Mouse (Mus musculus): ENCODE measurements around the gene Izumo4.
A peak's percentile ranks its signal among the peaks of the same experiment; 100 is the strongest.

GRCm38 (mm10) chr10:80656130-80656862, 45.7 kb upstream of the Izumo4 start:
- TF ChIP-seq NELFE (IDR thresholded peaks at IDR 0.05; ENCODE audit: low read depth, low read length) (peak; percentile 42; the same call in 1 of the 2 replicates), EP300 (IDR thresholded peaks at IDR 0.05; ENCODE audit: low read length) (no peak), ZC3H11A (IDR thresholded peaks at IDR 0.05; ENCODE audit: low read depth, low read length) (no peak), USF1 (IDR thresholded peaks at IDR 0.05; ENCODE audit: low read depth, low read length) (no peak), CTCF (conservative IDR thresholded peaks at IDR 0.05 in 1 of 2, IDR thresholded peaks at IDR 0.05 in 1 of 2; ENCODE audit: low read depth in 2 of 2, low read length in 2 of 2) (no peak)

Measured in CH12.LX (cell line).